Mouse (Mus musculus): ENCODE measurements around the gene Peg3. TPM values are rescaled to one million over a fixed set of nuclear protein-coding genes. Genes with fewer than 3 reads are reported as not detected.
"Not testable (repeated sequence)": the region's sequence is repeated elsewhere in the genome, so short reads cannot be mapped to it uniquely, and the experiment has no call there.

Peg3 gene
- polyA plus RNA-seq (2014; fragmentation: Nextera tagmentation; extraction: Ambion mirVana) = 74.3 and 99.0 TPM in 2 replicates

- Histone ChIP-seq H3K36me3 (ENCODE audit: control insufficient read depth, insufficient read depth, low read length) (peaks cover 4% of the 10 kb centered on the region; the same call in 1 of the 2 replicates), H3K4me3 (replicated peaks; ENCODE audit: low read depth, low read length) (peak within 1 kb of the TSS; percentile 56), H3K27ac (replicated peaks; ENCODE audit: low read depth, low read length) (peak within 1 kb of the TSS; percentile 87), H3K9me3 (ENCODE audit: control insufficient read depth, low read length) (peaks cover 30% of the 10 kb centered on the region), H3K4me2 (ENCODE audit: low read length) (peak within 1 kb of the TSS; percentile 56), H3K9ac (replicated peaks; ENCODE audit: low read length) (peak within 1 kb of the TSS; percentile 64), H3K27me3 (ENCODE audit: control insufficient read depth, insufficient read depth, low read length) (no peaks in the 10 kb centered on the region), H3K4me1 (ENCODE audit: control insufficient read depth, insufficient read depth, low read length) (no peaks in the 10 kb centered on the region)
- 56% methylated on average over 24 of the region's 24 CpGs for WGBS
- ATAC-seq (ENCODE audit: low FRiP score, low TSS enrichment) (peak; percentile 46), DNase-seq (peak; percentile 94)
Measured at GRCm38 (mm10) chr7:6730241-6730640, at the start of gene Peg3, which contains the start of gene Usp29. Peg3 (minus strand) TSS chr7:6730431. Usp29 (plus strand) TSS chr7:6730578.

- DNase-seq = no peak
- H3K4me1 ChIP-seq (ENCODE audit: control insufficient read depth, insufficient read depth, low read length) = peaks cover 11% of the 10 kb centered on the region; the same call in 1 of the 2 replicates
- WGBS = 90% methylated on average over 5 of the region's 5 CpGs
- no peaks in the 10 kb centered on the region for H3K9me3 ChIP-seq (ENCODE audit: control insufficient read depth, low read length)
- no peak for ATAC-seq (ENCODE audit: low FRiP score, low TSS enrichment)
- H3K4me3 ChIP-seq (replicated peaks; ENCODE audit: low read depth, low read length) = no peak overlapping the region
- H3K9ac ChIP-seq (replicated peaks; ENCODE audit: low read length) = no peak overlapping the region
- H3K4me2 ChIP-seq (ENCODE audit: low read length) = no peak overlapping the region
- no peaks in the 10 kb centered on the region for H3K27me3 ChIP-seq (ENCODE audit: control insufficient read depth, insufficient read depth, low read length)
- no peaks in the 10 kb centered on the region for H3K36me3 ChIP-seq (ENCODE audit: control insufficient read depth, insufficient read depth, low read length)
- no peak overlapping the region for H3K27ac ChIP-seq (replicated peaks; ENCODE audit: low read depth, low read length)
Measured at GRCm38 (mm10) chr7:6779172-6779571, 48.9 kb upstream of the Peg3 start.

DNA sequence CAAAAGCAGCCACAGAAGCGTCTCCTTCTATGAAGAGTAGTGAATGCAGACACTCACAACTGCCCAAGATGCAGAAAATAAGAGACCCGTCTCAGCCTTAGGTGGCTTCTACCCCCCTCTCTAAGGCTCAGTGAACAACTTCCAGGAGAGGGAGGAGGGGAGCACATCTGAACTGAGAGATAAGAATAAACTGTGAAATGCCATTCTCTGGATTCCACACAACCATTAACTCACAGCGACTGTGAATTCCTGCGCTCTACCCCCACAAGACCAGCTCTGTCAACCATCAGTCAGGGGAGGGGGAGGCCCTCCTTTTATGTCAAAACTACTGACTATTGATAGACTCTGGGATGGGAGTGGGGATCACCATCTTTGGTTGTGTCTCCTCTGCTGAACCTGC is 47.5 kb upstream of the Peg3 start:
- WGBS = 61% methylated on average over 4 of the region's 4 CpGs
- H3K27ac ChIP-seq (replicated peaks; ENCODE audit: low read depth, low read length) = peak overlapping the region; percentile 60
- no peaks in the 10 kb centered on the region for H3K27me3 ChIP-seq (ENCODE audit: control insufficient read depth, insufficient read depth, low read length)
- no peak overlapping the region for H3K4me2 ChIP-seq (ENCODE audit: low read length)
- no peak overlapping the region for H3K4me3 ChIP-seq (replicated peaks; ENCODE audit: low read depth, low read length)
- no peaks in the 10 kb centered on the region for H3K9me3 ChIP-seq (ENCODE audit: control insufficient read depth, low read length)
- H3K9ac ChIP-seq (replicated peaks; ENCODE audit: low read length) = no peak overlapping the region
- H3K4me1 ChIP-seq (ENCODE audit: control insufficient read depth, insufficient read depth, low read length) = peaks cover 8% of the 10 kb centered on the region; the same call in 1 of the 2 replicates
- peak; percentile 24 for DNase-seq
- ATAC-seq (ENCODE audit: low FRiP score, low TSS enrichment) = no peak
- no peaks in the 10 kb centered on the region for H3K36me3 ChIP-seq (ENCODE audit: control insufficient read depth, insufficient read depth, low read length)

DNA sequence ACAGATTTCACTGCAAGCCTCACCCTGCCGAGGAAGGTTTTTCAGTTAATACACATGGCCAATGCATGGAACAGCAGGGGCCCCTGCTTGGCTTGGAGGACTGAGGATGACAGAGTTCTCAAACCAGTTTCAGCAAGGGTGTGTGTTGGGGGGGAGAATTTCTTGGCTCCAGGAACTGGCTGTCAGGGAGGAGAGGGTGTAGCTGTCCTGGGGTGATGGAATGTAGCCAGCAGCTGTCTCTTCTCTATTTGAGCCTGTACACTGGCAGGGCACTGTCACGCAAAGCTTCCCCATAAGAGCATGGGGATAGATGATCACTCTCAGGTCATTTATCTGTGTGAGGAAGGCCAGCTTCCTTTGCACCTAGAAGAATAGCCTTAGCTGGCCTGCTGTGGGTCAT is 46.9 kb upstream of the Peg3 start:
- Histone ChIP-seq H3K9me3 (ENCODE audit: control insufficient read depth, low read length) (no peaks in the 10 kb centered on the region), H3K4me3 (replicated peaks; ENCODE audit: low read depth, low read length) (no peak overlapping the region), H3K9ac (replicated peaks; ENCODE audit: low read length) (no peak overlapping the region), H3K27me3 (ENCODE audit: control insufficient read depth, insufficient read depth, low read length) (no peaks in the 10 kb centered on the region), H3K4me2 (ENCODE audit: low read length) (no peak overlapping the region), H3K27ac (replicated peaks; ENCODE audit: low read depth, low read length) (peak overlapping the region; percentile 60), H3K36me3 (ENCODE audit: control insufficient read depth, insufficient read depth, low read length) (no peaks in the 10 kb centered on the region), H3K4me1 (ENCODE audit: control insufficient read depth, insufficient read depth, low read length) (peaks cover 8% of the 10 kb centered on the region; the same call in 1 of the 2 replicates)
- WGBS = 62% methylated on average over 2 of the region's 2 CpGs
- ATAC-seq (ENCODE audit: low FRiP score, low TSS enrichment) (no peak), DNase-seq (no peak)

DNA sequence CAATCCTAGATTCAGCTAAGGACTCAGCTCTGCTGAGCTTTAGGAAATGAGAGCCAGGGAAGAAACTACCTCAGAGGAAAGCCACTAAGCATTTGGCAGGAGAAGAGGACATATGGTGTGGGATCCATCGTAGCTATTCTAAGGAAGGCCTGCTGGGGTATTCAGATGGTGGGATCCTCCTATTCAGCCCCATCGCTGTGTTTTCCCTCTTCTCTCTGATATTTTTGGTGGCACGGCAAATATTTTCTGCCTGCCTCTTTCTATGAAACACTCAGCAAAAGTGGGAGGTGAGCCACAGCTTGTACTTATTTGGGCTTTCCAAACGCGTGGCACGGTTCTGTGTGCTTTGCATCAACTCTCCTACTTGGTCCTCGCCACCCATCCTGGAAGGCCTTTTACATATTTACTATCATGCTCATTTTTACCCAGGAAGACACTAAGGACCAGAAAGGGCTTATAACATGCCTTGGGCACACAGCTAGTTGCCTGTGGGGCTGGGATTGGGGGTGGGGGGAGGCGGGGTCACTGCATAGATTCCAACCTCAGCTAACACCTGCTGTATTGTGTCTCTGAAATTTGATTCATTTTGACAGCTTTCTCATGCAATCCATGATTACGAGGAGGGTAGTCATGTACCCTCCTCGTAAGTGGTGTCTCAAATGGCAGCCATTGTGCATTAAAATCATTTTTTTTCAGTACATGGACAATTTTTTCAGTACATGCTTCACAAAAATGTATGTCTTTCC is 46.3 kb upstream of the Peg3 start:
- WGBS = 86% methylated on average over 10 of the region's 10 CpGs
- ATAC-seq (ENCODE audit: low FRiP score, low TSS enrichment) = no peak
- Histone ChIP-seq H3K4me2 (ENCODE audit: low read length) (no peak overlapping the region), H3K9ac (replicated peaks; ENCODE audit: low read length) (no peak overlapping the region), H3K27me3 (ENCODE audit: control insufficient read depth, insufficient read depth, low read length) (no peaks in the 10 kb centered on the region), H3K36me3 (ENCODE audit: control insufficient read depth, insufficient read depth, low read length) (no peaks in the 10 kb centered on the region), H3K4me3 (replicated peaks; ENCODE audit: low read depth, low read length) (no peak overlapping the region), H3K27ac (replicated peaks; ENCODE audit: low read depth, low read length) (no peak overlapping the region), H3K9me3 (ENCODE audit: control insufficient read depth, low read length) (no peaks in the 10 kb centered on the region), H3K4me1 (ENCODE audit: control insufficient read depth, insufficient read depth, low read length) (peaks cover 8% of the 10 kb centered on the region; the same call in 1 of the 2 replicates)
- no peak for DNase-seq

DNA sequence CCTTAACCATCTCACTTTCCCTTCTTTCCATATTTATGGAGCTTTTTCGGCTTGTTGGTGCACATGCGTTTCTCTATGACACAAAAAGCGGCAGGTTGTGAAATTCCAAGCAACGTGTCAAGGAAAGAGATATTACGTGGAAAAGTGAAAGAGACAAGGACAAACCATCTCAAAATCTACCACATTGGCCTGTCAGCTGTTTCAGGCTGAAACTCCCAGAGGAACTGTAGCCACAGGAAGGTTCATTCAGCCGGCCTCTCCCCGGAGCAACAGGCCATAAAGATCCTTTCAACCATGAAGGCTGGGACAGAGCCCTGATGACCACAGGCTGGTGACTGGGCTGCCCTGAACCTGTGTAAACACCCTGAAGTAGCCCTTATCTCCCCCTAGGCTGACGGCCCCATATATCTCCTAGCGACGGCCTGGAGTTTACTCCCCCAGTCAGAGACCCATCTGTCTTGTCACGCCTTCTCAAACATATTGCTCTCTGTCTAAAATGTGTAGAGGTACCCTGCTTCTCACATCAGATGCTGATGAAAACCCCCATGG is 43.7 kb upstream of the Peg3 start:
- not testable (repeated sequence) for H3K9me3 ChIP-seq (ENCODE audit: control insufficient read depth, low read length); H3K9ac ChIP-seq (replicated peaks; ENCODE audit: low read length); ATAC-seq (ENCODE audit: low FRiP score, low TSS enrichment); H3K4me2 ChIP-seq (ENCODE audit: low read length); H3K27me3 ChIP-seq (ENCODE audit: control insufficient read depth, insufficient read depth, low read length); H3K36me3 ChIP-seq (ENCODE audit: control insufficient read depth, insufficient read depth, low read length); DNase-seq; H3K27ac ChIP-seq (replicated peaks; ENCODE audit: low read depth, low read length); H3K4me3 ChIP-seq (replicated peaks; ENCODE audit: low read depth, low read length)
- peaks cover 15% of the 10 kb centered on the region; the same call in 1 of the 2 replicates for H3K4me1 ChIP-seq (ENCODE audit: control insufficient read depth, insufficient read depth, low read length)
- 60% methylated on average over 11 of the region's 11 CpGs for WGBS

DNA sequence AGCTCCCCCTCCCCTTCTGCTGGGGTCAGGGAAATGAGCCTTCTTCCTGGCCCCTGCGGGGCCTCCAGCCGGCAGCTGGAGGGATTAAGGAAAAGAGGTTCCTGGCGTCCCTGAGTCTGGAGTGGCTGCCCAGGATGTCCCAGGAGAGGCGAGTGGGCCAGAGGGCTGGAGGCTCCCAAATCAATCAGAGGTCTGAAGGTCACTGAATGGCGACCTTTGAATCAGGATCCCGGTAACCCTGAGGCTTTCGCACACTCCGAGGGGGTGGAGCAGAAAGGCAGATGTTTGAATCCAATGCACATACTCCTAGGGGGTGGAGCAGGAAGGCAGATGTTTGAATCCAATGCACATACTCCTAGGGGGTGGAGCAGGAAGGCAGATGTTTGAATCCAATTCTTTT is 40.1 kb upstream of the Peg3 start:
- 3% methylated on average over 8 of the region's 8 CpGs for whole genome bisulfite sequencing
- DNase-seq = no peak
- no peak overlapping the region for H3K4me3 ChIP-seq (replicated peaks; ENCODE audit: low read depth, low read length)
- H3K27ac ChIP-seq (replicated peaks; ENCODE audit: low read depth, low read length) = no peak overlapping the region
- no peak overlapping the region for H3K4me2 ChIP-seq (ENCODE audit: low read length)
- H3K36me3 ChIP-seq (ENCODE audit: control insufficient read depth, insufficient read depth, low read length) = 0 out of 2 replicates have a peak, but pooled peaks cover 3% of the 10 kb centered on the region
- H3K4me1 ChIP-seq (ENCODE audit: control insufficient read depth, insufficient read depth, low read length) = peaks cover 7% of the 10 kb centered on the region; the same call in 1 of the 2 replicates
- no peaks in the 10 kb centered on the region for H3K27me3 ChIP-seq (ENCODE audit: control insufficient read depth, insufficient read depth, low read length)
- H3K9ac ChIP-seq (replicated peaks; ENCODE audit: low read length) = no peak overlapping the region
- no peak for ATAC-seq (ENCODE audit: low FRiP score, low TSS enrichment)
- H3K9me3 ChIP-seq (ENCODE audit: control insufficient read depth, low read length) = no peaks in the 10 kb centered on the region

DNA sequence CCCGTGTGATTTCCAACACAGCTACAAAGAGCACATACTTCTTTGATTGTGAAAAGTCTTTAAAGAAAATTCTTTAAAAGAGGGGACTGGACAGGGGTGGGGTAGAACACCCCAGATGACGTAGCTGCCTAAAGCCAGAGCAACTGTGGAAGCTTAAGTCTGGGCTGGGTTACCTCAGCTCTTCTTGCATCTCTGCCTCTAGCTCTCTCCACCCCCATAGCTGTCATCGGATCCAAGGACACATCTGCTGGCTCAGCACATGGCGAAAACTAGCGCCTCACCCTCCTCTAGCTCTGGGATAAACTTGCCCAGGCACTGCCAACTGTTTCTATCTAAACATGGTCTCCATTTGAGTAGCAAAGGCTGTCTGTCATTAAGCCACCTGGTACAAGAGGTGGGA is 35.0 kb upstream of the Peg3 start:
- ATAC-seq (ENCODE audit: low FRiP score, low TSS enrichment) (no peak), DNase-seq (no peak)
- peaks cover 5% of the 10 kb centered on the region; the same call in 1 of the 2 replicates for H3K4me1 ChIP-seq (ENCODE audit: control insufficient read depth, insufficient read depth, low read length)
- H3K36me3 ChIP-seq (ENCODE audit: control insufficient read depth, insufficient read depth, low read length) = 0 out of 2 replicates have a peak, but pooled peaks cover 3% of the 10 kb centered on the region
- H3K9ac ChIP-seq (replicated peaks; ENCODE audit: low read length) = no peak overlapping the region
- WGBS = 69% methylated on average over 5 of the region's 5 CpGs
- H3K4me2 ChIP-seq (ENCODE audit: low read length) = no peak overlapping the region
- no peak overlapping the region for H3K4me3 ChIP-seq (replicated peaks; ENCODE audit: low read depth, low read length)
- no peaks in the 10 kb centered on the region for H3K27me3 ChIP-seq (ENCODE audit: control insufficient read depth, insufficient read depth, low read length)
- no peaks in the 10 kb centered on the region for H3K9me3 ChIP-seq (ENCODE audit: control insufficient read depth, low read length)
- no peak overlapping the region for H3K27ac ChIP-seq (replicated peaks; ENCODE audit: low read depth, low read length)
